Mouse (Mus musculus) fat pad, adult 2 months (tissue): ENCODE measurements around the gene Spire2.
"Not testable (repeated sequence)": the region's sequence is repeated elsewhere in the genome, so short reads cannot be mapped to it uniquely, and the experiment has no call there.

Experiments used
- DNase-seq: peaks from one replicate; pipeline ENCODE4 v3.0.0-alpha.2; 2011; ENCODE audit warnings: low read depth, low spot score; ENCODE audit errors: extremely low read depth

Spire2 gene

GRCm38 (mm10) chr8:123332262-123333090, at the start of gene Spire2:
Gene Spire2, plus strand, starts transcription at chr8:123332713.
- DNase-seq = no peak

DNA sequence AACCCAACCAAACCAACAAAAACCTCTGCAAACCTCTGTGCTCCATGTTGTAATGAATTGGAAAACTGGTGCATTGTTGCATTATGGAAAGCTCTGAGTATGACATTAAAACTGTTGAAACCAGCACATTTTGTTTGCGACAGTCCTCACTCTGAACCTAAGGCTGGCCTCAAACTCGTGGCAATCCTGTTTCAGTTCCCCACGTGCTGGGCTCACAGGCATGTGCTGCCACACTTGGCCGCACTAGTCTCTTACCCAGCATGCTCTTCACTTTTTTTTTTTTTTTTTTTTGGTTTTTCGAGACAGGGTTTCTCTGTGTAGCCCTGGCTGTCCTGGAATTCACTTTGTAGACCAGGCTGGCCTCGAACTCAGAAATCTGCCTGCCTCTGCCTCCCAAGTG, 49.5 kb upstream of the Spire2 start:
- not testable (repeated sequence) for DNase-seq

GRCm38 (mm10) chr8:123283991-123284390, 48.5 kb upstream of the Spire2 start:
- no peak for DNase-seq

DNA sequence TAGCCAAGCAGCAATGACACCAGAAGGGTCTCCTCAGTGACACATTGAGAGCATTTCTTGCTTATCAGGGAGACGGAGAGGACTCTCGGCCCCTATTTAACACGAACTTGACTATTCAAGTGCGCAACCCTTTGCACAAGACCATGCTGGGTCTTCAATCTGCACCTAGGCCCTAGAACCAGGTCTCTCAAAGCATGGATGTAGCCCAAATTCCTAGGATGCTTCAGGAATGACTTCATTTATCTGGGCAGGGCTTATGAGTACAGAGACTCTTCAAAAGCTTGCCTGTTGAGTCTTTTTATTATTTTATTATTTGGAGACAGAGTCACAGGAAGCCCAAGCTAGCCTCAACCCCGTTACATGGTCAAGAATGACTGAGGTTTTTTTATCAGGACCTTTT, 48.0 kb upstream of the Spire2 start:
- DNase-seq = no peak

GRCm38 (mm10) chr8:123287362-123287761, 45.2 kb upstream of the Spire2 start:
- no peak for DNase-seq

DNA sequence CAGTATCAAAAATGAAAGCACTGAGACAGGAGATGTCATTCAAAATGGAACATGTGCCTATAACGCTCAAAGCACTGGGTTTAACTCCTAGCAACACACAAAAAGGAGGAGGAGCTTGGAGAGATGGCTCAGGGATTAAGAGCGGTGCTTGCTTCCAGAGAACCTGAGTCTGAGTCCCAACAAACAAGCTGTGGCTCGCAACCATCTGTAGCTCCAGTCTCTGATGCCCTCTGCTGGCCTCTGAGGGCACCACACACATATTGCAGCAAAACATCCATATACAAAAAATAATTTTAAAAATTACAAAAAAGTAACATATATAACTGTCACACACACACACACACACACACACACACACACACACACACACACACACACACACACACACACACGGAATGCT, 42.3 kb upstream of the Spire2 start:
- peak; percentile 23 for DNase-seq

GRCm38 (mm10) chr8:123290679-123291078, 41.8 kb upstream of the Spire2 start:
- no peak for DNase-seq

- DNase-seq = no peak
These were observed 40.8 kb upstream of the Spire2 start for GRCm38 (mm10) chr8:123291716-123292115.

DNA sequence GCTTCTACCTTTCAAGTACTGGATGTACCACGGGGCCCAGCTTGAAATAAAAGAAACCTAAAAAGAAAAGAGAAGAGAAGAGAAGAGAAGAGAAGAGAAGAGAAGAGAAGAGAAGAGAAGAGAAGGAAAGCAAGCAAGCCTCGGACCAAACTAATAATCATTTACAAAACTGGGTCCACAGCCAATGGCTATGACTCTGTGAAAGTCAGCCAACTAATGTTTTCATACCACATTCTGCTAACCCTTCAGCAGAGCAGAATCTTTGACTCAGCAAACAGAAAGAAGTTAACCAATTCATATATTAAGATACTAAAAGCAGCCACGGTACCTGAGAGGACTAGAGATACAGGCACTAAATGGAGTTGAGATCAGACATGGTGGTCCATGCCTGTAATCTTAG, 40.2 kb upstream of the Spire2 start:
- no peak for DNase-seq

GRCm38 (mm10) chr8:123292785-123293184, 39.7 kb upstream of the Spire2 start:
- no peak for DNase-seq

DNA sequence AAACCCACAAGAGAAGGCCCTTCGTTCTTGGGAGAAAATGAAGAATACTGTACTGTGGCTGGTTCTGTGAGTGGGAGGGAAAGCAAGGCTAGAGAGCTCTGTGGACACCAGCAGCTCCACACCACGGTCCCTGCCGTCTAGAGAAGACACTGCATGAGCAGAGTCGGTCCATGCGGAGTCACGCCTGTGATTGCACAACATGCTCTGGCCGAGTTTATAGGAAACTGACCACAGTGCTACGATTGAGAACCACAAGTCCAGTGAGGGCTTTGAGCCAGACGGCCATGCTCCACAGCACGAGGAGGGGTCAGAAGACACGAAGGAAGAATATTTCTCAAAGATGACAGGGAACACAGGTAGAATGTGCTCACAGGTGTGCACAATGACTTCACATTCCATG, 34.2 kb upstream of the Spire2 start:
- no peak for DNase-seq

- no peak for DNase-seq
These were observed 23.8 kb upstream of the Spire2 start for GRCm38 (mm10) chr8:123308738-123309137.

DNA sequence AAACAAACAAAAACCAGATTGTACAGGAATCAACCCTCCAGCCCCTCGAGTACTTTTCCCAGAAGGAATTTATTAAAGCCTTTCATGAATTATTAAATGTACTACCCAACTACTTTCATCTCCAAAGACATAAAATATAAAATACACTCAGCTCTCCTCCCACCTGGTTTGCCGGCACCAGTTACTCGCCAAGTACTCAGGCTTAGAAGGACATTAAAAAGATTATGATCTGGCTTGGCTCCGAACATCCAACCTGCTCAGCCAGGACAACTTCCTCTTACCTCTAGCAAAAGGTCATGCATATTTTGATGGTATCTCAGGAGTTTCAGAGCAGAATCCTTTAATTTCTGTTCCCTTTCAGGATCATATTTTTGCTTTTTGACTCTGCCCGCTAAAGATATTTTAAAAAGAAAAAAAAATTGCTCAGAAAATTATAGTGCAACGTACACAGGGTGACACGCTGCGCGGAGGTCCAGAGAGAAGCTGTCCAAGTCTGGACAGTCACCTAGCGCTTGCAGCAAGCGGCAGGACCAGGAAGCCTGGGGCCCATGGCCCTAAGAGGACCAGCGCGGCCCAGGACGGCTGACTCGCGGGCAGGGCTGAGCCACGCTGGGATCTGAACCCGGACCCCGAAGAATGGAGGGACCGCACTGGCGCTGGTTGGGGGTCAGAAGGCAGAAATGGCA, 14.6 kb upstream of the Spire2 start:
- DNase-seq = peak; percentile 74

GRCm38 (mm10) chr8:123318467-123318911, 14.0 kb upstream of the Spire2 start, which contains the start of gene Fanca:
Gene Fanca, minus strand, starts transcription at chr8:123318576.
- peak; percentile 28 for DNase-seq

GRCm38 (mm10) chr8:123319522-123320164, 12.9 kb upstream of the Spire2 start:
- no peak for DNase-seq

GRCm38 (mm10) chr8:123328552-123328951, 4.0 kb upstream of the Spire2 start:
- DNase-seq = no peak

DNA sequence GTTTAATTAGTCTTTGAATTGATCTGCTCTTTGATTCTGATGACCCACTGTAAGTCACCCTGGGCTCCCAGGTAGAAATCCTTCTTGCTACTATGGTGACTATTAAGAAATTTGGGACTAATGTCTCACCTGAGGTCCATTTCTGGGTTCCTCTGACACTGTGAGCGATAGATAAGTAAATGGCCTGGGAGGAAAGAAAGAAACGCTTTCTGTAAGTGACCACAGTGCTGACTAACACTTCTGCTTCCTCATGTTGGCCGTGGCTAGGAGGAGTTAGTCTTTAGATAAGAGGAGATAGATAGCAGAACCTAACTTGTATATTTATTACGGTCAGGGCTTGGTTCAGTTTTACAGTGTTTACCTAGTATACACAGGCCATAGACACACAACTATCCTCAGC, 3.2 kb upstream of the Spire2 start:
- no peak for DNase-seq

- no peak for DNase-seq
These were observed 2.6 kb upstream of the Spire2 start for GRCm38 (mm10) chr8:123329961-123330360.

DNA sequence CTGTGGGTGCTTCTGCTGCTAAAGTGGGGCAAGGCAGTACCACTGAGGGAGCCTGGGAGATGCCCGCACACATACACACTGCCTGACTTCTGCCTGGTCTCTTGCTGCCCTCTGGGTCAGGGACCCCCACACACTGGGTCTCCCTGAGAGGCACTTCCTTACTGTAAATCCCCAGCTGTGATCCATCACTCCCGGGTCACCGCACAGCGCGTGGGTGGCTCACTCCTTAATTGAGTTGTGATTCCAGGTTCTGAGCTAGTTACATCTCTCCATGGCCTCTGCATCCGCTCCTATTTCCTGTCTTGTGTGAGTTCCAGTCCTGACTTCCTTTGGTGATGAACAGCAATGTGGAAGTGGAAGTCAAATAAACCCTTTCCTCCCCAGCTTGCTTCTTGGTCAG, 1.8 kb upstream of the Spire2 start:
- DNase-seq = no peak

DNA sequence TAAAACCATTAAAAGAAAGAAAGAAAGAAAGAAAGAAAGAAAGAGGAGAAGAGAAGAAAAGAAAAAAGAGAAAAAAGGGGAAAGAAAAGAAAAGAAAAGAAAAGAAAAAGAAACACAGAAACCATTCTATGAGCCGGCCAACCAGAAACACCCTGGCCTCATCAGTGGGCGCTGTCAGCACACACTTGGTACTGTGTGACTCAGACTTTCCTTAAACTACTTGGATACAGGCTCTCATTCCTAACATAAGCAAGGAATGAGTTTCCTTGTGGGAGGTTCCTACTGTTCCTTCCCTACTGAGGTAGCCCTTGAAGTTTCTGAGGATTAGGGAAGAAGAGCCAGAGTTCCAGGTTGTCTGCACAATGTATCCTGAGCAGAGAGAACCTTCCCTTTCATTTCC, 1.2 kb upstream of the Spire2 start:
- no peak for DNase-seq

GRCm38 (mm10) chr8:123331810-123332209, 703 bp upstream of the Spire2 start:
- DNase-seq = no peak

- no peak for DNase-seq
These were observed 626 bp downstream of the Spire2 start for GRCm38 (mm10) chr8:123333091-123333587.
